Mouse (Mus musculus) liver, adult 2 months (tissue): ENCODE measurements around the gene Suv39h2. TPM values are rescaled to one million over a fixed set of nuclear protein-coding genes. Genes with fewer than 3 reads are reported as not detected.
A peak's percentile ranks its signal among the peaks of the same experiment; 100 is the strongest.

Experiments
- DNase-seq: peaks from one replicate; pipeline ENCODE4 v3.0.0-alpha.2; 2011; ENCODE audit warnings: low read depth, low spot score; ENCODE audit errors: extremely low read depth
- H3K27ac ChIP-seq: fragments of 200-500 bp; replicated peaks from 2 replicates; pipeline ENCODE4 v1.5.1; 2012; ENCODE audit warnings: low read depth, mild to moderate bottlenecking, control low read depth, inconsistent platforms, low read length; ENCODE audit not compliant: insufficient read depth
- H3K27me3 ChIP-seq: fragments of 200-500 bp; 2 replicates; pipeline ENCODE4 v1.6.1; 2012; ENCODE audit warnings: mild to moderate bottlenecking, moderate library complexity, low read length, inconsistent platforms; ENCODE audit not compliant: control insufficient read depth, insufficient read depth
- H3K36me3 ChIP-seq: fragments of 200-500 bp; 2 replicates; pipeline ENCODE4 v1.6.1; 2012; ENCODE audit warnings: low read length, inconsistent platforms; ENCODE audit not compliant: control insufficient read depth, insufficient read depth
- H3K4me1 ChIP-seq: fragments of 200-500 bp; 2 replicates; pipeline ENCODE4 v1.6.1; 2011; ENCODE audit warnings: low read length; ENCODE audit not compliant: control insufficient read depth, insufficient read depth
- H3K4me3 ChIP-seq: fragments of 200-500 bp; 2 replicates; pipeline ENCODE4 v1.5.1; 2011; ENCODE audit warnings: low read depth, mild to moderate bottlenecking, control low read depth, low read length, moderate library complexity; ENCODE audit not compliant: insufficient read depth
- H3K79me2 ChIP-seq: fragments of 200-500 bp; 2 replicates; pipeline ENCODE4 v1.6.1; 2012; ENCODE audit warnings: inconsistent platforms, mild to moderate bottlenecking, low read length, moderate library complexity; ENCODE audit not compliant: control insufficient read depth, insufficient read depth
- H3K9ac ChIP-seq: fragments of 200-500 bp; 2 replicates; pipeline ENCODE4 v1.6.1; 2012; ENCODE audit warnings: low read depth, mild to moderate bottlenecking, control low read depth, inconsistent platforms, low read length
- CTCF ChIP-seq: fragments of 200-500 bp; IDR thresholded peaks from 2 replicates; pipeline ENCODE4 v1.5.1; 2011; ENCODE audit warnings: low read depth, low read length, control low read depth
- POLR2A ChIP-seq: fragments of 200-500 bp; IDR thresholded peaks from 2 replicates; pipeline ENCODE4 v1.6.1; 2011; ENCODE audit warnings: low read length, control low read depth; ENCODE audit not compliant: insufficient read depth; ENCODE audit errors: extremely low read depth
- WGBS: fragments of 180-500 bp; shearing (Covaris S2); methylation state at CpG from one replicate; pipeline ENCODE4 v1.1.7; 2018; 5-methylcytosine and 5-hydroxymethylcytosine counted together
- polyA plus RNA-seq: library from polyadenylated mRNA; depleted of rRNA; stranded (reverse); fragments of >200 nt; gene quantifications from 2 replicates; pipeline ENCODE4 v1.2.3, GENCODE M21; 2012
- total RNA-seq: library from RNA; depleted of rRNA; stranded (reverse); fragments of >200 nt; gene quantifications from 2 replicates; pipeline ENCODE4 v1.2.3, GENCODE M21; 2014

The Suv39h2 gene
- total and polyA plus RNA-seq, 2 experiments: 0.13 to 0.46 TPM

GRCm38 (mm10) chr2:3473891-3474290 lies 940 bp downstream of the Suv39h2 start:
- no peak overlapping the region for H3K27ac ChIP-seq

GRCm38 (mm10) chr2:3456590-3456989 lies 18.2 kb downstream of the Suv39h2 start:
- Histone ChIP-seq H3K27ac (no peak overlapping the region), H3K36me3 (peaks cover 35% of the 10 kb centered on the region), H3K79me2 (no peaks in the 10 kb centered on the region), H3K9ac (no peak overlapping the region), H3K4me1 (no peaks in the 10 kb centered on the region), H3K4me3 (no peak overlapping the region), H3K27me3 (no peaks in the 10 kb centered on the region)
- 88% methylated on average over 4 of the region's 4 CpGs for WGBS
- DNase-seq: no peak
- no peak for TF ChIP-seq POLR2A
- no peak for TF ChIP-seq CTCF

More at GRCm38 (mm10) chr2:3473891-3474290, 940 bp downstream of the Suv39h2 start:
- 3% methylated on average over 12 of the region's 12 CpGs for WGBS
- H3K4me1 ChIP-seq: peaks cover 7% of the 10 kb centered on the region
- 0 out of 2 replicates have a peak overlapping the region, but pooled peaks have one; percentile 65 for H3K4me3 ChIP-seq
- H3K9ac ChIP-seq: no peak overlapping the region
- TF ChIP-seq CTCF: no peak
- TF ChIP-seq POLR2A: no peak
- no peaks in the 10 kb centered on the region for H3K36me3 ChIP-seq
- no peak for DNase-seq
- no peaks in the 10 kb centered on the region for H3K79me2 ChIP-seq
- no peaks in the 10 kb centered on the region for H3K27me3 ChIP-seq

GRCm38 (mm10) chr2:3453096-3453495 lies 21.7 kb downstream of the Suv39h2 start:
- no peak for DNase-seq
- H3K79me2 ChIP-seq: no peaks in the 10 kb centered on the region
- H3K4me1 ChIP-seq: no peaks in the 10 kb centered on the region
- no peaks in the 10 kb centered on the region for H3K27me3 ChIP-seq
- H3K27ac ChIP-seq: no peak overlapping the region
- TF ChIP-seq CTCF (no peak), POLR2A (no peak)
- no peak overlapping the region for H3K4me3 ChIP-seq
- peaks cover 36% of the 10 kb centered on the region for H3K36me3 ChIP-seq
- H3K9ac ChIP-seq: no peak overlapping the region
- WGBS: 92% methylated on average over 3 of the region's 3 CpGs

GRCm38 (mm10) chr2:3449431-3449830 lies 25.4 kb downstream of the Suv39h2 start:
- 84% methylated on average over 2 of the region's 2 CpGs for WGBS

GRCm38 (mm10) chr2:3445984-3446383 lies 28.8 kb downstream of the Suv39h2 start:
- Histone ChIP-seq H3K79me2 (no peaks in the 10 kb centered on the region), H3K27me3 (no peaks in the 10 kb centered on the region), H3K9ac (no peak overlapping the region), H3K36me3 (peaks cover 62% of the 10 kb centered on the region), H3K4me3 (no peak overlapping the region), H3K4me1 (no peaks in the 10 kb centered on the region), H3K27ac (no peak overlapping the region)
- DNase-seq: no peak
- 96% methylated on average over 4 of the region's 4 CpGs for WGBS
- TF ChIP-seq CTCF (no peak), POLR2A (no peak)

More at GRCm38 (mm10) chr2:3449431-3449830, 25.4 kb downstream of the Suv39h2 start:
- H3K36me3 ChIP-seq: peaks cover 54% of the 10 kb centered on the region
- DNase-seq: no peak
- no peak overlapping the region for H3K27ac ChIP-seq
- TF ChIP-seq CTCF: no peak
- no peak overlapping the region for H3K4me3 ChIP-seq
- no peaks in the 10 kb centered on the region for H3K79me2 ChIP-seq
- H3K9ac ChIP-seq: no peak overlapping the region
- H3K27me3 ChIP-seq: no peaks in the 10 kb centered on the region
- no peaks in the 10 kb centered on the region for H3K4me1 ChIP-seq

GRCm38 (mm10) chr2:3444206-3444605 lies 30.6 kb downstream of the Suv39h2 start:
- H3K79me2 ChIP-seq: no peaks in the 10 kb centered on the region
- no peaks in the 10 kb centered on the region for H3K4me1 ChIP-seq
- no peak overlapping the region for H3K27ac ChIP-seq
- WGBS: 84% methylated on average over 7 of the region's 7 CpGs
- H3K4me3 ChIP-seq: no peak overlapping the region
- TF ChIP-seq CTCF (no peak), POLR2A (no peak)
- no peak overlapping the region for H3K9ac ChIP-seq
- H3K36me3 ChIP-seq: peaks cover 63% of the 10 kb centered on the region
- no peaks in the 10 kb centered on the region for H3K27me3 ChIP-seq
- DNase-seq: no peak
